Mouse (Mus musculus) gastrocnemius, adult 8-10 months (tissue): ENCODE data around the gene Alox5. TPM values are rescaled to one million over a fixed set of nuclear protein-coding genes. Genes with fewer than 3 reads are reported as not detected.

ENCODE experiments used
- DNase-seq, 2 experiments: peaks; one replicate each; pipeline ENCODE4 v3.0.0; 2022; ENCODE audit warnings: low spot score in 2 of 2
- total RNA-seq, 4 experiments: library from RNA; stranded (reverse); gene quantifications; 2 replicates each; pipeline ENCODE4 v1.2.4; 2022

Gene Alox5
- total RNA-seq, 4 experiments from 2014 or later: 0.87 to 0.94 (median 0.91) TPM

GRCm38 (mm10) chr6:116385194-116386044 lies 75.6 kb downstream of the Alox5 start:
- DNase-seq: no peak

GRCm38 (mm10) chr6:116383582-116383981 lies 77.4 kb downstream of the Alox5 start:
- DNase-seq: no peak

GRCm38 (mm10) chr6:116381605-116382004 lies 79.4 kb downstream of the Alox5 start:
- DNase-seq: no peak

- DNase-seq: no peak
These were observed 80.8 kb downstream of the Alox5 start for GRCm38 (mm10) chr6:116380157-116380556.

GRCm38 (mm10) chr6:116378892-116379291 lies 82.1 kb downstream of the Alox5 start:
- no peak for DNase-seq

GRCm38 (mm10) chr6:116374618-116375017 lies 86.4 kb downstream of the Alox5 start:
- DNase-seq: no peak

- DNase-seq: no peak
These were observed 86.8 kb downstream of the Alox5 start for GRCm38 (mm10) chr6:116374136-116374535.

- no peak for DNase-seq
These were observed 89.5 kb downstream of the Alox5 start for GRCm38 (mm10) chr6:116371500-116371899.

GRCm38 (mm10) chr6:116370216-116370976 lies 90.6 kb downstream of the Alox5 start:
- DNase-seq: no peak

- no peak for DNase-seq
These were observed 91.2 kb downstream of the Alox5 start for GRCm38 (mm10) chr6:116369811-116370210.

GRCm38 (mm10) chr6:116367971-116368370 lies 93.0 kb downstream of the Alox5 start:
- DNase-seq: no peak

- DNase-seq: no peak
These were observed 99.0 kb downstream of the Alox5 start for GRCm38 (mm10) chr6:116361993-116362392.

- no peak for DNase-seq
These were observed 99.5 kb downstream of the Alox5 start for GRCm38 (mm10) chr6:116361463-116361862.

Other genes starting within 250 kb of the Alox5 start
- under 1 TPM; 0.16 to 0.88 (median 0.58) TPM for gene Zfand4, start 197.0 kb downstream of the Alox5 start, total RNA-seq
- 10 to 100 TPM; 24.6 to 36.1 (median 30.6) TPM for gene March8, start 123.2 kb downstream of the Alox5 start, total RNA-seq
- gene Olfr211, start 27.9 kb upstream of the Alox5 start, total RNA-seq: not detected
- under 1 TPM in 1 of 4 experiments, not detected in 3; 0.10 TPM for gene Olfr212, start 45.3 kb upstream of the Alox5 start, total RNA-seq
- gene Olfr213, start 77.3 kb upstream of the Alox5 start, total RNA-seq: not detected
- gene Gm5580, start 90.0 kb upstream of the Alox5 start, total RNA-seq: 1 to 10 TPM in 3 of 4 experiments, under 1 TPM in 1; 0.89 to 2.2 (median 1.4) TPM
- gene Olfr214, start 93.1 kb upstream of the Alox5 start, total RNA-seq: not detected
- gene Olfr215, start 123.0 kb upstream of the Alox5 start, total RNA-seq: not detected
- gene Zfp422, start 167.8 kb upstream of the Alox5 start, total RNA-seq: 1 to 10 TPM; 5.9 to 7.9 (median 7.2) TPM
- 10 to 100 TPM in 1 of 4 experiments, 1 to 10 TPM in 3; 3.5 to 31.5 (median 5.1) TPM for gene Depp1, start 189.4 kb upstream of the Alox5 start, total RNA-seq
- gene Rassf4, start 212.8 kb upstream of the Alox5 start, total RNA-seq: 1 to 10 TPM; 1.1 to 1.7 (median 1.1) TPM